Mouse (Mus musculus) midbrain, embryonic 10.5 days (tissue): Measurements from ENCODE around the gene Tktl2. TPM values are rescaled to one million over a fixed set of nuclear protein-coding genes. Genes with fewer than 3 reads are reported as not detected.
A peak's percentile ranks its signal among the peaks of the same experiment; 100 is the strongest.

Source experiments
- DNase-seq: peaks from one replicate; pipeline ENCODE4 v3.0.0-alpha.2; 2017; ENCODE audit warnings: low spot score
- H3K27ac ChIP-seq: fragments of 300-500 bp; sonication (generic); replicated peaks from 2 replicates; pipeline ENCODE4 v1.5.1; 2016; ENCODE audit warnings: mild to moderate bottlenecking
- H3K27me3 ChIP-seq: fragments of 300-500 bp; sonication (generic); 2 replicates; pipeline ENCODE4 v1.6.1; 2016; ENCODE audit warnings: low read depth, mild to moderate bottlenecking; ENCODE audit not compliant: poor library complexity, severe bottlenecking
- H3K36me3 ChIP-seq: fragments of 300-500 bp; sonication (generic); 2 replicates; pipeline ENCODE4 v1.6.1; 2016; ENCODE audit warnings: mild to moderate bottlenecking, moderate library complexity
- H3K4me1 ChIP-seq: fragments of 300-500 bp; sonication (generic); 2 replicates; pipeline ENCODE4 v1.6.1; 2016
- H3K4me3 ChIP-seq: fragments of 300-500 bp; sonication (generic); 2 replicates; pipeline ENCODE4 v1.5.1; 2016; ENCODE audit warnings: mild to moderate bottlenecking, moderate library complexity
- H3K9me3 ChIP-seq: fragments of 300-500 bp; sonication (generic); replicated peaks from 2 replicates; pipeline ENCODE4 v1.6.1; 2016; ENCODE audit warnings: mild to moderate bottlenecking
- WGBS: fragments of 180-500 bp; shearing (Covaris S2); methylation state at CpG from one replicate; pipeline ENCODE4 v1.1.7; 2016; 5-methylcytosine and 5-hydroxymethylcytosine counted together
- polyA plus RNA-seq: library from polyadenylated mRNA; unstranded; fragments of >200 nt; fragmentation: Nextera tagmentation; extraction: Ambion mirVana; gene quantifications from 2 replicates; pipeline ENCODE4 v1.2.1, GENCODE M21; 2016

The Tktl2 gene
- polyA plus RNA-seq = not detected in 2 replicates

- Histone ChIP-seq H3K4me3 (no peak within 1 kb of the TSS), H3K27ac (no peak within 1 kb of the TSS), H3K27me3 (no peaks in the 10 kb centered on the region), H3K4me1 (no peaks in the 10 kb centered on the region), H3K36me3 (no peaks in the 10 kb centered on the region), H3K9me3 (no peaks in the 10 kb centered on the region)
- DNase-seq = no peak
- 96% methylated on average over 22 of the region's 22 CpGs for WGBS
Measured at GRCm38 (mm10) chr8:66511537-66511936, at the start of gene Tktl2. Gene Tktl2 (plus strand): TSS chr8:66511756.

GRCm38 (mm10) chr8:66469821-66470220 is 41.7 kb upstream of the Tktl2 start:
- H3K4me1 ChIP-seq = no peaks in the 10 kb centered on the region
- no peaks in the 10 kb centered on the region for H3K27me3 ChIP-seq
- no peak for DNase-seq
- no peak overlapping the region for H3K27ac ChIP-seq
- no peaks in the 10 kb centered on the region for H3K9me3 ChIP-seq
- no peak overlapping the region for H3K4me3 ChIP-seq
- peaks cover under 1% of the 10 kb centered on the region; the same call in 1 of the 2 replicates for H3K36me3 ChIP-seq
- 95% methylated on average over 3 of the region's 3 CpGs for WGBS

GRCm38 (mm10) chr8:66476880-66477279 is 34.7 kb upstream of the Tktl2 start:
- Histone ChIP-seq H3K4me3 (no peak overlapping the region), H3K36me3 (peaks cover 68% of the 10 kb centered on the region), H3K4me1 (no peaks in the 10 kb centered on the region), H3K27ac (no peak overlapping the region), H3K27me3 (no peaks in the 10 kb centered on the region), H3K9me3 (no peaks in the 10 kb centered on the region)
- 92% methylated on average over 3 of the region's 3 CpGs for WGBS
- DNase-seq = no peak

- peaks cover 15% of the 10 kb centered on the region for H3K4me1 ChIP-seq
- peak within 1 kb of the TSS; percentile 91 for H3K4me3 ChIP-seq
- H3K36me3 ChIP-seq = peaks cover 25% of the 10 kb centered on the region
- peak; percentile 89 for DNase-seq
- no peaks in the 10 kb centered on the region for H3K27me3 ChIP-seq
- H3K27ac ChIP-seq = peak within 1 kb of the TSS; percentile 90
- H3K9me3 ChIP-seq = no peaks in the 10 kb centered on the region
- under 1% methylated on average over 45 of the region's 45 CpGs for WGBS
Measured at GRCm38 (mm10) chr8:66486084-66486763, 25.3 kb upstream of the Tktl2 start, which contains the start of gene Tma16. Gene Tma16 (minus strand): TSS chr8:66486530.

GRCm38 (mm10) chr8:66488556-66488955 is 23.0 kb upstream of the Tktl2 start:
- DNase-seq = no peak

GRCm38 (mm10) chr8:66490624-66491023 is 20.9 kb upstream of the Tktl2 start:
- H3K27ac ChIP-seq = no peak overlapping the region
- H3K9me3 ChIP-seq = no peaks in the 10 kb centered on the region
- no peaks in the 10 kb centered on the region for H3K36me3 ChIP-seq
- H3K4me3 ChIP-seq = no peak overlapping the region
- no peak for DNase-seq
- H3K27me3 ChIP-seq = no peaks in the 10 kb centered on the region
- WGBS = 95% methylated on average over 4 of the region's 4 CpGs
- H3K4me1 ChIP-seq = peaks cover 4% of the 10 kb centered on the region; the same call in 1 of the 2 replicates

More at GRCm38 (mm10) chr8:66488556-66488955, 23.0 kb upstream of the Tktl2 start:
- H3K4me3 ChIP-seq = no peak overlapping the region
- no peak overlapping the region for H3K27ac ChIP-seq
- H3K4me1 ChIP-seq = peaks cover 15% of the 10 kb centered on the region
- H3K36me3 ChIP-seq = peaks cover 2% of the 10 kb centered on the region
- WGBS = 53% methylated on average over 3 of the region's 3 CpGs
- no peaks in the 10 kb centered on the region for H3K9me3 ChIP-seq
- H3K27me3 ChIP-seq = no peaks in the 10 kb centered on the region

- DNase-seq = no peak
- H3K4me1 ChIP-seq = no peaks in the 10 kb centered on the region
- WGBS = 78% methylated on average over 2 of the region's 2 CpGs
- H3K36me3 ChIP-seq = no peaks in the 10 kb centered on the region
- H3K9me3 ChIP-seq = no peaks in the 10 kb centered on the region
- H3K4me3 ChIP-seq = no peak overlapping the region
- no peak overlapping the region for H3K27ac ChIP-seq
- H3K27me3 ChIP-seq = no peaks in the 10 kb centered on the region
Measured at GRCm38 (mm10) chr8:66494496-66494895, 17.1 kb upstream of the Tktl2 start.

GRCm38 (mm10) chr8:66495726-66496125 is 15.8 kb upstream of the Tktl2 start:
- WGBS = 13% methylated on average over 8 of the region's 8 CpGs
- H3K9me3 ChIP-seq = no peaks in the 10 kb centered on the region
- H3K27me3 ChIP-seq = no peaks in the 10 kb centered on the region
- no peak overlapping the region for H3K27ac ChIP-seq
- H3K4me3 ChIP-seq = no peak overlapping the region
- H3K4me1 ChIP-seq = no peaks in the 10 kb centered on the region
- no peaks in the 10 kb centered on the region for H3K36me3 ChIP-seq
- peak; percentile 63 for DNase-seq

- Histone ChIP-seq H3K4me3 (no peak overlapping the region), H3K4me1 (no peaks in the 10 kb centered on the region), H3K27me3 (no peaks in the 10 kb centered on the region), H3K27ac (no peak overlapping the region), H3K36me3 (no peaks in the 10 kb centered on the region), H3K9me3 (no peaks in the 10 kb centered on the region)
- peak; percentile 15 for DNase-seq
- WGBS = 44% methylated on average over 4 of the region's 4 CpGs
Measured at GRCm38 (mm10) chr8:66496998-66497577, 14.5 kb upstream of the Tktl2 start.

- Histone ChIP-seq H3K4me3 (no peak overlapping the region), H3K36me3 (no peaks in the 10 kb centered on the region), H3K4me1 (no peaks in the 10 kb centered on the region), H3K9me3 (no peaks in the 10 kb centered on the region), H3K27ac (no peak overlapping the region), H3K27me3 (no peaks in the 10 kb centered on the region)
- 79% methylated on average over 2 of the region's 2 CpGs for WGBS
- DNase-seq = no peak
Measured at GRCm38 (mm10) chr8:66503381-66503780, 8.2 kb upstream of the Tktl2 start.

- Histone ChIP-seq H3K4me1 (no peaks in the 10 kb centered on the region), H3K36me3 (no peaks in the 10 kb centered on the region), H3K27me3 (no peaks in the 10 kb centered on the region), H3K4me3 (no peak overlapping the region), H3K27ac (no peak overlapping the region), H3K9me3 (no peaks in the 10 kb centered on the region)
- DNase-seq = no peak
- 86% methylated on average over 2 of the region's 2 CpGs for WGBS
Measured at GRCm38 (mm10) chr8:66519149-66519548, 7.6 kb downstream of the Tktl2 start.

GRCm38 (mm10) chr8:66520576-66520975 is 9.0 kb downstream of the Tktl2 start:
- no peaks in the 10 kb centered on the region for H3K36me3 ChIP-seq
- H3K9me3 ChIP-seq = no peaks in the 10 kb centered on the region
- no peaks in the 10 kb centered on the region for H3K27me3 ChIP-seq
- H3K4me3 ChIP-seq = no peak overlapping the region
- H3K27ac ChIP-seq = no peak overlapping the region
- no peaks in the 10 kb centered on the region for H3K4me1 ChIP-seq
- DNase-seq = no peak

- no peaks in the 10 kb centered on the region for H3K27me3 ChIP-seq
- DNase-seq = no peak
- H3K9me3 ChIP-seq = no peaks in the 10 kb centered on the region
- 30% methylated on average over 7 of the region's 7 CpGs for WGBS
- H3K36me3 ChIP-seq = no peaks in the 10 kb centered on the region
- H3K27ac ChIP-seq = no peak overlapping the region
- no peak overlapping the region for H3K4me3 ChIP-seq
- no peaks in the 10 kb centered on the region for H3K4me1 ChIP-seq
Measured at GRCm38 (mm10) chr8:66550092-66550491, 38.5 kb downstream of the Tktl2 start.
